Mouse (Mus musculus) thymus, postnatal 0 days (tissue): ENCODE results near the gene Prkaa2. TPM values are rescaled to one million over a fixed set of nuclear protein-coding genes. Genes with fewer than 3 reads are reported as not detected.

Experiments
- polyA plus RNA-seq: library from polyadenylated mRNA; unstranded; fragments of >200 nt; fragmentation: Nextera tagmentation; extraction: Ambion mirVana; gene quantifications from 2 replicates; pipeline ENCODE4 v1.2.1, GENCODE M21; 2015

Prkaa2 gene
- polyA plus RNA-seq, 1 experiment from 2014 or later: 0.94 TPM

Other genes starting within 250 kb of the Prkaa2 start
- 0.18 TPM in 1 of 2 replicates, not detected in the other for gene C8a, start 233.5 kb downstream of the Prkaa2 start, polyA plus RNA-seq
- gene Fyb2, start 196.4 kb downstream of the Prkaa2 start, polyA plus RNA-seq: 1.1 and 1.2 TPM in 2 replicates
- gene Plpp3, start 47.5 kb upstream of the Prkaa2 start, polyA plus RNA-seq: 22.5 and 22.7 TPM in 2 replicates